Mouse (Mus musculus) thymus, adult 2 months (tissue): ENCODE results near the gene Setd3.

Source experiments
- CTCF ChIP-seq: fragments of 200-500 bp; IDR thresholded peaks from 2 replicates; pipeline ENCODE4 v1.5.1; 2012; ENCODE audit warnings: mild to moderate bottlenecking, control low read depth, low read length, moderate library complexity, borderline replicate concordance; ENCODE audit not compliant: control insufficient read depth, poor library complexity, insufficient read depth; ENCODE audit errors: extremely low read depth
- POLR2A ChIP-seq: fragments of 200-500 bp; IDR thresholded peaks from 2 replicates; pipeline ENCODE4 v1.6.1; 2012; ENCODE audit warnings: mild to moderate bottlenecking, low read length, control low read depth, moderate library complexity; ENCODE audit not compliant: control insufficient read depth, poor library complexity, insufficient read depth; ENCODE audit errors: extremely low read depth

GRCm38 (mm10) chr12:108119930-108120329 is 59.2 kb downstream of the Setd3 start:
- TF ChIP-seq CTCF = no peak
- TF ChIP-seq POLR2A = no peak
